Mouse (Mus musculus) intestine, embryonic 14.5 days (tissue): Measurements from ENCODE around the gene Gps1. TPM values are rescaled to one million over a fixed set of nuclear protein-coding genes. Genes with fewer than 3 reads are reported as not detected.
"Not testable (repeated sequence)": the region's sequence is repeated elsewhere in the genome, so short reads cannot be mapped to it uniquely, and the experiment has no call there.

Experiments
- ATAC-seq: fragments of 200-750 bp; cut with Nextera tagmentation; replicated peaks from 2 replicates; pipeline ENCODE4 v1.8.0; 2017; ENCODE audit warnings: low read depth, moderate number of reproducible peaks, moderate TSS enrichment, moderate library complexity; ENCODE audit not compliant: low FRiP score, low TSS enrichment
- DNase-seq: peaks from one replicate; pipeline ENCODE4 v3.0.0-alpha.2; 2018; ENCODE audit warnings: low spot score
- H3K27ac ChIP-seq: fragments of 300-500 bp; sonication (generic); 2 replicates; pipeline ENCODE4 v1.5.1; 2014; ENCODE audit warnings: low read depth, mild to moderate bottlenecking, control low read depth
- H3K27me3 ChIP-seq: fragments of 300-500 bp; sonication (generic); replicated peaks from 2 replicates; pipeline ENCODE4 v1.6.1; 2014; ENCODE audit warnings: low read length, control low read depth; ENCODE audit not compliant: control insufficient read depth, insufficient read depth
- H3K36me3 ChIP-seq: fragments of 300-500 bp; sonication (generic); 2 replicates; pipeline ENCODE4 v1.6.1; 2014; ENCODE audit warnings: low read length, control low read depth; ENCODE audit not compliant: control insufficient read depth, insufficient read depth
- H3K4me1 ChIP-seq: fragments of 300-500 bp; sonication (generic); replicated peaks from 2 replicates; pipeline ENCODE4 v1.6.1; 2014; ENCODE audit warnings: low read length, control low read depth, mixed read lengths; ENCODE audit not compliant: control insufficient read depth, insufficient read depth
- H3K4me2 ChIP-seq: fragments of 300-500 bp; sonication (generic); 2 replicates; pipeline ENCODE4 v1.6.1; 2014; ENCODE audit warnings: low read length
- H3K4me3 ChIP-seq: fragments of 300-500 bp; sonication (generic); 2 replicates; pipeline ENCODE4 v1.5.1; 2014; ENCODE audit warnings: low read depth, low read length, control low read depth, mixed read lengths
- H3K9ac ChIP-seq: fragments of 300-500 bp; sonication (generic); 2 replicates; pipeline ENCODE4 v1.6.1; 2014; ENCODE audit warnings: mild to moderate bottlenecking, low read length
- H3K9me3 ChIP-seq: fragments of 300-500 bp; sonication (generic); 2 replicates; pipeline ENCODE4 v1.6.1; 2016; ENCODE audit warnings: low read length, control low read depth; ENCODE audit not compliant: control insufficient read depth
- WGBS: fragments of 180-500 bp; shearing (Covaris S2); extraction: QIAGEN DNeasy Blood & Tissue Kit; methylation state at CpG from one replicate; pipeline ENCODE4 v1.1.7; 2014; 5-methylcytosine and 5-hydroxymethylcytosine counted together
- polyA plus RNA-seq: library from polyadenylated mRNA; unstranded; fragments of >200 nt; fragmentation: Nextera tagmentation; extraction: Ambion mirVana; gene quantifications from 2 replicates; pipeline ENCODE4 v1.2.1, GENCODE M21; 2014

Gene Gps1
- polyA plus RNA-seq, 1 experiment from 2014 or later, result 221 TPM

DNA sequence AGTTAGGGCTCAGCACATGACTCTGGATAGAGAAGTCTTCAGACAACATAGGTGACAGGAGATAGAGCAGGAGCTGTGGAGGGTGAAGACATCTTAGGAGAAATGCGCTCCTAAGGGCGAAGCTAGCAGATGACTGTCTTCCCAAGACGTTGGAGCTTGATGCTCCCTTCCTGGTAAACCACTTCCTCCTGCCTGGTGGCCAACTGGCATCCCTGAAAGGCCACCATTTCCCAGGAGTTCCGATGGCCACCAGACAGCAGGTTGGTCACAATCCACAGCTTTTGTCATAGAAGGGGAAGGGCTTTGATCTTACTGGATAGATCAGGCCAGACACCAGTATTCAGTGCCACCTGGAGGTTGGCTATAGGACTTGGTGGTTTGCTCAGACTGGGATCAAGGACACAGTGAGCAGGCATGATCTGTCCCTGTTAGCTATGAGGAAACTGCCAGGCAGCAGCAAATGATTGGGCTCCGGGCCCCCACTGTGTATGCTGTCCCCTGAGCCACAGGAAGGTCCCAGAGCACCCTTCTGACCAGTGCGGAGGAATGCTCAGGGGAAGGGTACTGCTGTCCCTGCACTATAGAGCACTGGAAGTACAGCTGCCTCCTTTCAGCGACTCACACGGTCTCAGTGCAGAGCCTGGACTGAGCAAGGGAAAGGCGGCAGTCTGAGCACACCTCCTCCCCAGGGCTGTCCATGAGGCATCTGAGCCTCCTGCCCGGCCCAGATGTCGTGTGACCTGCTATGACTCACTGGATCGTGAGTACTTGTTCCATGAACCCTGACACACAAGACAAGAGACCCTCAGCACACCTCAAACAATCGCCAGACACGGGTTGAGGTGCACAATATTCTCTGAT lies 22.0 kb upstream of the Gps1 start:
- Histone ChIP-seq H3K9me3 (peaks cover 12% of the 10 kb centered on the region), H3K9ac (no peak overlapping the region), H3K36me3 (no peaks in the 10 kb centered on the region), H3K27ac (peak overlapping the region; percentile 57; the same call in 1 of the 2 replicates), H3K4me2 (0 out of 2 replicates have a peak overlapping the region, but pooled peaks have one; percentile 29), H3K4me1 (no peaks in the 10 kb centered on the region), H3K4me3 (no peak overlapping the region), H3K27me3 (no peaks in the 10 kb centered on the region)
- ATAC-seq (peak; percentile 70), DNase-seq (no peak)
- WGBS, result 65% methylated on average over 14 of the region's 14 CpGs

DNA sequence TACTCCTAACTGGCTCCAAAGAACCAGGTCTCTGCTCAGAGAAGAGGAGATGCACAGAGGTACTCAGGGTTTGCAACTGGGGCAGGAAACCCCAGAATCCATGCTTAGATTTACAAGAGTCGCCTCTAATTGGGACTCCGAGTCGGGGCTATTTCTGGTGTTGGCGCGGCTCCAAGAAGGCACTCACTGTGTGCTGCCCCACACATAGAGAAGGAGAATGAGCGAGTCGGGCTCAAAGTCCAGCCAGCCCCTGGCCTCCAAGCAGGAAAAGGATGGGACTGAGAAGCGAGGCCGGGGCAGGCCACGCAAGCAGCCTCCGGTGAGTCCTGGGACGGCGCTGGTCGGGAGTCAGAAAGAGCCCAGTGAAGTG lies 21.4 kb upstream of the Gps1 start, which contains the start of gene Hmga1b:
Gene Hmga1b, plus strand, starts transcription at position 123 of the 370 bp plus-strand sequence.
- Histone ChIP-seq H3K4me2 (peak within 1 kb of the TSS; percentile 29), H3K27ac (peak within 1 kb of the TSS; percentile 57; the same call in 1 of the 2 replicates), H3K9me3 (peaks cover 11% of the 10 kb centered on the region)
- WGBS, result 16% methylated on average over 12 of the region's 14 CpGs
- not testable (repeated sequence) for H3K36me3 ChIP-seq, H3K4me1 ChIP-seq, H3K4me3 ChIP-seq, H3K9ac ChIP-seq, H3K27me3 ChIP-seq
- DNase-seq (peak; percentile 63), ATAC-seq (peak; percentile 61; the same call in 1 of the 2 replicates)

DNA sequence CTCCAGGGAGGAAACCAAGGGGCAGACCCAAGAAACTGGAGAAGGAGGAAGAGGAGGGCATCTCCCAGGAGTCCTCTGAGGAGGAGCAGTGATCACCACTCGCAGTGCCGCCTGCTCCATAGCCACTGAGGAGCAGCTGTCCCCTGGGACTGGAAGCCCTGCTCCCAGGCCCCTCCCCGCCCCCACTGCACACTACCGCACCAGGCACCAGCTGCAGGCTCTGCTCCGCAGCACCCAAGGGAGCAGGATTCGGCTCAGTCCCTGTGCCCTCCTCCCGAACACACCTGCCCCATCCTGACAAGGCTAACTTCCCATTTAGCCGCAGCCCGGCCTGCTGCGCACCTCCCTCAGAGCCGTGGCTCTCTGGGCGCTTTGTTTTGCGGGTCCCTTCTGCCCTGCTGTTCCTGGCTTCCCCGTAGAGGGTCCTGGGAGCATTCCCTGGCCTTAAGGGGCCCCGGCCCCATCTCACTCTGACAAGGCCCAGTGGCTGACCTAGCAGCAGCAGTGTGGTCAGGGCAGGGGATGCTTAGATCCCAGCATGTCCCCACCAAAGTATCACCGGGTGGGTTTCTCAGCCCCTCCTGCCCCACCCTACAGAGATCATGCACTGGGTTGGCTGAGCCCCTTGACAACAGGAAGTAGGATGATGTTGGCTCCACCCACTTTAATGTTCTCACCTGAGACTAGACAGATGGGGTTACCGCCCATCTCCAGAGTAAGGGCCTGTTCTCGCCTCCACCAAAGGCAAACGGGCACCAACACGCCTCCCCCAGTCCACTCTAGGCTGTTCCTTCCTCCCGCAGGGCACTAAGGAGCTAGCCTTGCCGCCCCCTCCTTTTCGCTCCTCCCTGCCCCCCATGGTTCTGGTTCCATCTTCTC lies 20.7 kb upstream of the Gps1 start:
- peak overlapping the region; percentile 29 for H3K4me2 ChIP-seq
- not testable (repeated sequence) for H3K27me3 ChIP-seq, H3K4me3 ChIP-seq, H3K36me3 ChIP-seq, H3K9ac ChIP-seq, H3K27ac ChIP-seq, DNase-seq, H3K9me3 ChIP-seq, H3K4me1 ChIP-seq
- 7% methylated on average over 5 of the region's 23 CpGs for WGBS
- peak; percentile 53 for ATAC-seq

DNA sequence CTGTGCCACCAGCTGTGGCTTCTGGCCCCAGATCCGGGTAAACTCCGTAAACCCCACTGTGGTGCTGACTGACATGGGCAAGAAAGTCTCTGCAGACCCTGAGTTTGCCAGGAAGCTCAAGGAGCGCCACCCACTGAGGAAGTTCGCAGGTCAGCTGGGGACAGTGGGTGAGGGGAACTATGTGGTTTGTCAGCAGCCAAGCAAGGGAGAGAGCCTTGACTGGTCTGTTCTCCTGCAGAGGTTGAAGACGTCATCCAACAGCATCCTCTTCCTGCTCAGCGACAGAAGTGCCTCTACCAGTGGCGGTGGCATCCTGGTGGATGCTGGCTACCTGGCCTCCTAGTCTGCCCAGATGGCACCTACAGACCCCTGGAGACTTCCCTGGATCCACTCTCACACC lies 17.0 kb upstream of the Gps1 start:
- not testable (repeated sequence) for H3K4me3 ChIP-seq, DNase-seq, H3K9me3 ChIP-seq, ATAC-seq, H3K27ac ChIP-seq, H3K36me3 ChIP-seq, H3K4me1 ChIP-seq, H3K4me2 ChIP-seq, H3K27me3 ChIP-seq, H3K9ac ChIP-seq
- WGBS, result 61% methylated on average over 3 of the region's 7 CpGs

DNA sequence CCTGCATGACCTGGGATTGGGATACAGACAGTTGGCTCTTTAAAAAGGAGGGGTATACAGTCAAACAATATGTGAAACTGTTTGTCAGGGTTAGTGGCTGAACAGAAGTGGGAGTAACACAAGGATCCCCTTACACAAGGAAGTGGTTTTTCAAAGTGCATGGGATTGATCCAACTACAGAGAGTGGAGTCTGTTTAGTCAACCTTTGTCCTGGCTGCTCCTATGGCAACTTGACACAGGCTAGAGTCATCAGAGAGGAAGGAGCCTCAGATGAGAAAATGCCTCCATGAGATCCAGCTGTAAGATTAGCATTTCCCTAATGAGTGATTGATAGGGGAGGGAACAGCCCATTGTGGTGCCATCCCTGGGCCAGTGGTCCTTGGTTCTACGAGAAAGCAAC lies 15.9 kb upstream of the Gps1 start:
- Histone ChIP-seq H3K9me3 (no peaks in the 10 kb centered on the region), H3K27ac (no peak overlapping the region), H3K4me1 (no peaks in the 10 kb centered on the region), H3K4me3 (no peak overlapping the region), H3K4me2 (no peak overlapping the region), H3K27me3 (no peaks in the 10 kb centered on the region), H3K36me3 (no peaks in the 10 kb centered on the region), H3K9ac (no peak overlapping the region)
- WGBS, result 57% methylated on average over 1 of the region's 1 CpGs
- DNase-seq (no peak), ATAC-seq (peak; percentile 47; the same call in 1 of the 2 replicates)

DNA sequence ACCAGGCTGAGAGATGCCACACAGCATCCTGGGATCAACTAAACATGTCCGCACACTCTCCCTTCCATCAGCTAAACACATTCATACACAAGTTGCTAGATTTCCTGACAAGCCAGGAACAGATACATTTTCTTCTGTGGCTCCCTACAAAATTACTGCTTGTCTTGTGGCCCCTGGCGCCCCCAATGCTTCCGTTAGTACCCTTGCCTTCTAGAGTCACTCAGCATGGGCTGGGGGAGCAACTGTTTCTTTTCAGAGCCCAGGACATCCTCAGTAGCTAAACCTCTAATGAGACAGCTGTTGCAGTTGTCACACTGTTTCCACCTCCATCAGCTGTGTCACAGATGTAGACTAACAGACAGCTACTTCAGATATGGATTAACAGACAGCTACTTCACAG lies 11.3 kb upstream of the Gps1 start:
- DNase-seq, result no peak
- Histone ChIP-seq H3K27me3 (no peaks in the 10 kb centered on the region), H3K9me3 (no peaks in the 10 kb centered on the region), H3K4me2 (no peak overlapping the region), H3K36me3 (no peaks in the 10 kb centered on the region), H3K4me3 (no peak overlapping the region), H3K9ac (no peak overlapping the region), H3K27ac (no peak overlapping the region), H3K4me1 (no peaks in the 10 kb centered on the region)
- ATAC-seq, result no peak
- WGBS, result 79% methylated on average over 3 of the region's 3 CpGs

DNA sequence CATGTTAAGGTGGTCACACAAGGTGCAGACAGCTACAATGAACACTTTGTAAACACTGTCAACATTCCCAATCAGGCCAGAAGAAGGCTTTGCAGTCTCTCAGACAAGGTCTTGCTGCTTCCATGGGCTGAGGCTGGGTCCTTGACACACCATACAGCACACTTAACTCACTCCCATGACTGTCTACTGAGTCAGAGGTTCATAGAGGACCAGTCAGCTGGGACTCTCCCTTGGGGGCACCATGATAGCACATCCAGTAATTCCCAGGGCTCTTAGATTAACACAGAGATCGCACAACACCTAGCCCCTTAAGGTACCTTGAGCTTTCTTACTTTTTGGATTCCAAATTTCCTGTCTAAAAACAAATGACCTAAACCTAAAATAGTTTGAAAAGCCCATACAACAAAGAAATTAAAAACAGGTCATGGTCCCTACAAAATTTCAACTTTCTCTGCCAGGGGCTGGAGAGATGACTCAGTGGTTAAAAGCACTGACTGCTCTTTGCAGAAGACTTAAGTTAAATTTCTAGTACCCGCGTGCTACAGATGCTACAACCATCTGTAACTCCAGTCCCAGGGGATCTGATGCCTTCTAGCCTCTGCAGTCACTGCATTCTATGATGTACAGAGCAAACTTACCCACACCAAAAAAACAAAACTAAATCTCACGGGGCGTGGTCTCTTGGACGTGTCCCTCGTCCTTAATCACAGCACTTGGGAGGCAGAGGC lies 10.4 kb upstream of the Gps1 start:
- no peak overlapping the region for H3K4me3 ChIP-seq
- 88% methylated on average over 7 of the region's 7 CpGs for WGBS
- H3K27me3 ChIP-seq, result no peaks in the 10 kb centered on the region
- H3K9me3 ChIP-seq, result no peaks in the 10 kb centered on the region
- H3K4me2 ChIP-seq, result no peak overlapping the region
- no peaks in the 10 kb centered on the region for H3K36me3 ChIP-seq
- no peak overlapping the region for H3K27ac ChIP-seq
- H3K9ac ChIP-seq, result no peak overlapping the region
- ATAC-seq, result no peak
- DNase-seq, result no peak
- no peaks in the 10 kb centered on the region for H3K4me1 ChIP-seq

DNA sequence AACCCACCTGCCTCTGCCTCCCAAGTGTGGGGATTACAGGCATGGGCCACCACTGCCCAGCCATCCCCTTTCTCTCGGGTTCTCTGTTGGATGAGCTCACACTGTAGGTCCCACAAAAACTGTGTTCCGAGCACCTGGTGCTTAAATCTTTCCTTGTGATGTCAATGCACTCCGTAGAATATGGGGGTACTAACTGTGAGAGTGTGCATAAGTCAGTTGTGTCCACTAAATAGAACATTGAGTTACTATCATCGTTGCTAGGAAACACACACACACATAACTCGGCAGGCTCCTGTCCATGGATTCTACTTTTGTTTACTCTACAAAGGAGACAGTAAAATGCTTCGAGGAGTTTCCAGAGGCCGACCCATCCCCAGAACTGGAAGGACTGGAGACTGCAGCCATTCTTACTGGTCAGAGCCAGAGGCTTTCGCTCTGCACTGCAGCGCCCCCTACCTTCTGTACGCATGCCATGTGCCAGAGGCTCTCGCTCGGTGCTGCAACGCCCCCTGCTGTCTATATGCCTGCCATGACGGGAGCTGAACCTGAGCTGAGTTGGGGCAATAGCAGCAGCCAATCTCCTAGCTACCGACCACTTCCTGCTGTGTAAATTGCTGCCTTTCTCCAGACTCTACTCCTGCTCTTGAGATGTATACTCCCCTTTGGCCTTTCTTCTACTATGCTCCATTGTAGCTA lies 8.2 kb upstream of the Gps1 start:
- H3K4me1 ChIP-seq, result no peaks in the 10 kb centered on the region
- H3K4me3 ChIP-seq, result no peak overlapping the region
- no peak overlapping the region for H3K27ac ChIP-seq
- H3K27me3 ChIP-seq, result no peaks in the 10 kb centered on the region
- DNase-seq, result peak; percentile 99
- no peak overlapping the region for H3K9ac ChIP-seq
- H3K36me3 ChIP-seq, result 0 out of 2 replicates have a peak, but pooled peaks cover 9% of the 10 kb centered on the region
- ATAC-seq, result peak; percentile 83
- H3K9me3 ChIP-seq, result no peaks in the 10 kb centered on the region
- WGBS, result 23% methylated on average over 15 of the region's 15 CpGs
- H3K4me2 ChIP-seq, result 0 out of 2 replicates have a peak overlapping the region, but pooled peaks have one; percentile 23
